Mouse (Mus musculus): ENCODE data around the gene Senp1.

Senp1 gene

DNA sequence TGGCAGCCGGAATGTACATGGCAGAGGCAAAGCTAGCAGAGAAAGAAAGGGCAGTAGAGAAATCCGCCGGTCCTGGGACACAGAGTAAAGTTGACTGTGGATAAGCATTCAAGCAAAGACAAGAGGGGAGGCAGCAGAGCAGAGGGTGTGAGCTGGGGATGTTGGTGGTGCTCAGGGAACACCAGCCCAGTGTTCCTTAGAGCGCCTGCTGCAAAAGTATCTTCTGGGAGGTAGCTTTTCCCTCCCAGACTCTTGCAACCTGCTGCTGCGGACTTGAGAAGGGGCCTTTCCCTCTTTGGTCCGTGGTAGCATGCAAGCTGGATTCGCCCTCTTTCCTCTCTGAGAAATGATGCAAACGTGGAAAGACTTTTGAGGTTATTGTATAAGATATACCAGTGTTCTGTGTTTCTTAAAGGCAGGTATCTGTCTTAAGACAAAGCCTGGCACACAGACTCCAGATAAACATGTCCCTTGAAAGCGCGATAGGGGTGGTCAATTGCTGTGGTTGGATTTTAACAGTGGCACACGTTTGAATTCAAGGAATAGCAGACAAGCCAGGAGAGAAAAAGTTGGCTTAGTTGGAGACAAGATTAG is 14.3 kb upstream of the Senp1 start:
- no peak for DNase-seq (ENCODE audit: low spot score in 2 of 2)

DNA sequence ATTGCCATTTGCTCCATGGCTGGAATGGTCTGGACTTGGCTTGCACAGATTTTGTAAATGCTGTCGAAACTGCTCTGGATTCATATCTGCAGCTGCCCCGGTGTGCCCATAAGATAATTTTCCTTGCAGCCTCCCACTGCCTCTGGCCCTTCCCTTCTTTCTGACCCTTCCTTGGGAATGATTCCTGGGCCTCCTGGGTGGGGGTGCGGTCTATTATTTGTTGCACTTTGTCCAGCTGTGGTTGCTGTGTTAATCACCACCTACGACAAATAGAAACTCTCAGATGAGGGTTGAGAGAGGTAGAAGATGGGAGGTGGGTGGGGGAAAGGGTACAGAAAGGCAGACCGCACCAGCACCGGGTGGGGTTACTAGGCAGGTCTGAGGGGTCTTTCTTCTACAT is 13.7 kb upstream of the Senp1 start:
- DNase-seq (ENCODE audit: low spot score in 2 of 2) = no peak

- DNase-seq (ENCODE audit: low spot score in 2 of 2) = no peak
Measured at GRCm38 (mm10) chr15:98106506-98106905, 13.0 kb upstream of the Senp1 start.

DNA sequence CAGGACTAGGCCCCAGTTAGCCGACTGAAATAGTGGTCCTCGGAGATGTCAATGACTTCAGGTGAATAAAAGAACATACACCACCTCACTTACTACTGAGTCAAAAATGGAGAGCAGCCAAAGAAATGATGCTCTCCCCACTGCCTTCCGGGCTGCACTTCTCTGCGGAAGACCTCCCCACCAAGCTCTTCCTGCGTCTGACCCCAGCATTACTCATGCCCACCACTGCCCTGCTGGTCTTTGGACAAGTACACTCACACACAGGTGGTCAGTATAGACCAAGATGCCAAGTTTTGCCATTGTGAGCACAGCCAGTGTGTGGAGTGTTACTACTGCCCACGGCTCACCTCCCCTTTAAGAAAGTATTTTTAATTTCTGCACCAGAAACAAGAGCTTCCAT is 8.9 kb upstream of the Senp1 start:
- no peak for DNase-seq (ENCODE audit: low spot score in 2 of 2)

DNA sequence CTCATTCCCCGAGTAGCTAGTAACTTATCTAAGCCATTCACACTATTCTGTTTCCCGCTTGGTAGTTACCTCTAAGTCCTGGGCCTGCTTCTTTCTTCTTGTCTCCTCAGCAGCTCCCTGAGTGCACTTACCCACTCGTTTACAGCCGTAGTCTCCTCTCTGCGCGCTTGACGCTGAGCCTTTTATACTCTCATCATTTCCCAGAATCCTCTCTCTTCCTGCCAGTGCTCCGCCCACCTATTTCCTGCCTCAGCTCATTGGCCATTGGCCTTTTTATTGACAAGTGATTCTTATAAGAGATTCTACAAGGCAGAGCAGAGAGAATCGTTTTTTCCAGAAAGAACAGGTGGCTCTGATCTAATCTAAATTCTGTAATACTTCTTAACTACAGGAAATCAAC is 5.0 kb upstream of the Senp1 start:
- DNase-seq (ENCODE audit: low spot score in 2 of 2) = no peak

DNA sequence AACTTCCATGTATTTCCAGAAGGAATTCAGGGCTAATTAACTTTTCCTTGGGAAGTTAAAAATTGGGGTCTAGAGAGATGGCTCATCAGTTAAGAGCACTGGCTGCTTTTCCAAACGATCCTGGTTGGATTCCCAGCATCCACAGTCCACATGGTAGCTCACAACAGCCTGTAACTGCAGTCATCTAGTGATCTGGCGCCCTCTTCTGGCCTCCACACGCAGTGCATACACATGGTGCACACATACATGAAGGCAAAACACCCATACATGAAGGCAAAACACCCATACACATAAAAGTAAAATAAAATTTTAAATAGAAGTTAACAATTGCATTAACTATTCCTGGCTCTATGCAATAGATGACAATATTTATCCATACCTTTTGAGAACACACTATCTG is 3.4 kb upstream of the Senp1 start:
- no peak for DNase-seq (ENCODE audit: low spot score in 2 of 2)

GRCm38 (mm10) chr15:98094905-98095304 is 1.4 kb upstream of the Senp1 start:
- DNase-seq (ENCODE audit: low spot score in 2 of 2) = no peak

DNA sequence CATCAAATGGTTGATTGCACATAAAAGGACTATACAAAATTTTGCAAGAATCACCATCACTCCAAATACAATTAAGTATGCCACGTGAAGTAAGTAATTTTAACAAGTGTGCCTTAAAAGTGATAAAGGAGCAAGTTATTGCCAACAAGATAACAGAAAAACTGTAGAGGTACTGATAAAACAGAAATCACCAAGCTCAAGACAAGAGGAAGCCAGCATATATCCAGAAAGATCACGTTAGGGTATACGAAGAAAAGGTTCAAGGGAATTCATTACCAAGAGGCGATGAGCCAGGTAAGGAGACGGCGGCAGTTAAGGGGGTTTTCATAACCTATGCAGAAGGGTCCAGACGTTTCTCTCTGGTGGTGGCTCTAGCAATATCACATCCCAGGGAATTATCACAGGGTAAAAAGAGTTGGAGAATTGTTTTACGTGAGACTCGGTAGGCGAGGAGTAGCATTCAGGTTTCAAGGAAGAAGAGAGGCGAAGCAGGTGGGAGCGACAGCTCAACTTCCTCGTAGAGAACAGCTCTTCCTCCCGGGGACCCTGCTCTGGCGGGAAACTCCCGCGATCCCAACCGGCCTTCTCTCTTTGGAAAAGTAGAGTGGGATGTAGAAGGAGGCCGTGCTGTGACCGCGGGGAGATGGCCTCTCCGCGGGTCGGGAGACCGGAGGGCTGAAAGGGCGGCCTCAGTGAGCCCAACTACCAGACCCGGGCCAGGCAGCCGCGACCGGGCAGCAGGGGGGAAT is 998 bp downstream of the Senp1 start, which contains the start of gene Pfkm:
Gene Pfkm, plus strand, starts transcription at position 218 of the 749 bp plus-strand sequence.
- DNase-seq (ENCODE audit: low spot score in 2 of 2) = no peak

GRCm38 (mm10) chr15:98091841-98092240 is 1.7 kb downstream of the Senp1 start:
- DNase-seq (ENCODE audit: low spot score in 2 of 2) = no peak

DNA sequence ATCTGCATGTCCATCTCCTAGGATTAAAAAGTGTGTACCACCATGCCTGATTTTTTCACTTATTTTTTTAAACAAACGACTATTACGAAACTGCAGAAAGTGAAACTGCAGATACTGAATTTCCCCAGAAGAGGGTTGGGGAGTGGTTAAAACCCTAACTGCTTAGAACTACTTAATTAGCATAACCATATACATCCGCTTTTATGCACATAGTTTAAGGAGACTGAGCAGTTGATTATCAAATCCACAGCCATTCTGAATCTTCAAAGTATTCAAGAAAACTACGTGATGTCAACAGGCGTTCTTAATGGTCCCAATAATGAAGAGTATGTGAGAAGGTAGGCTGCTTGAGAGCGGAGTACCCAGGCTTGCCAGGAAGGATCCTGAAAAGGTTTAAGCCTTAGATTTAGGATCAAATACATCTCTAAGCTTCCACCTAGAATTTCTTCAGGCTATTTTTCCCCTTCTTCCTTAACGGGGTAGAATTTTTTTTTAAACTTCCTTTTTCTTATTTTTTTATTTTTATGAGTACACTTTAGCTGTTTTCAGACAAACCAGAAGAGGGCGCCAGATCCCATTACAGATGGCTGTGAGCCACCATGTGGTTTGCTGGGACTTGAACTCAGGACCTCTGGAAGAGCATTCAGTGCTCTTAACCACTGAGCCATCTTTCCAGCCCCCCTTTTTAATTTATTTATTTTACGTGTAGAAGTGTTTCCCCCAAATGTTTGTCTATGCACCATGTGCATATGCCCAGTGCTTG is 3.9 kb downstream of the Senp1 start:
- DNase-seq (ENCODE audit: low spot score in 2 of 2) = no peak

DNA sequence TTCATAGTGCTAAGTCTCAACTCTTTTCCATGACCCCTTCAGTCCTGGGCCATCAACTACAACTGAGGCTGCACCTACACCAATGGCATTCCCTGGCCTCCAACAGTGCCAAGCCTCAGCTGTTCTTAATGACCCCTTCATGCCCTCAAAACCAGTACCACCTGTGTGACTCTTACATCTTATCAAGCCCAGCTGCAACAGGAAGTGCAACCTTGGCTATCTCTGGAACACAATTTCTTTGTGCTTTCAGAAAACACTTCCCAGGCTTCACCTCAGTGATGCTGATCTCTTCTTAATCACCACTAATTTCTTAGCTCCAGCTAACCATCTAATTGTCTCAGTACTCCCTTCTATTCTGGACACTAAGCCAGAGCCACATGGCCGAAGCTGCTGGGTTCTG is 4.7 kb downstream of the Senp1 start:
- DNase-seq (ENCODE audit: low spot score in 2 of 2) = no peak

DNA sequence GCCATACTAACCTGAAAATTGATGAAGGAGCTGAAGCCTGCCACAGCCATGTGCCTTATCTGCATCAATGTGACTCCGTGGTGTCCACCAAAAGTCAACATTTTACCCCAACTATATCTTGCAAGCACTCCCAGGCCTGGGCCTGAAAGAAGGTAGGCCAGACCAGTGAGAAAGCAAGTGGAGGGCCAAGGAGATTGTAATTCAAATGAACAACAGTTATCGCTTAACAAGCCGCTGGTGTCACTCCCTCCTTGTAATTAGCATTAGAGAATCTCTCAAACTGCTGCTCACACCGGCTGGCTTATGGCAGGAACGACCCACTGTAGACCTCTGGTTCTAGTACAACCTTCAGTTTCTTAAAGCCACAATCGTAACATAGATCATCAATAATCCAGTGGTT is 16.6 kb downstream of the Senp1 start:
- no peak for DNase-seq (ENCODE audit: low spot score in 2 of 2)

- DNase-seq (ENCODE audit: low spot score in 2 of 2) = no peak
Measured at GRCm38 (mm10) chr15:98075034-98075433, 18.5 kb downstream of the Senp1 start.

GRCm38 (mm10) chr15:98074521-98074920 is 19.0 kb downstream of the Senp1 start:
- no peak for DNase-seq (ENCODE audit: low spot score in 2 of 2)

DNA sequence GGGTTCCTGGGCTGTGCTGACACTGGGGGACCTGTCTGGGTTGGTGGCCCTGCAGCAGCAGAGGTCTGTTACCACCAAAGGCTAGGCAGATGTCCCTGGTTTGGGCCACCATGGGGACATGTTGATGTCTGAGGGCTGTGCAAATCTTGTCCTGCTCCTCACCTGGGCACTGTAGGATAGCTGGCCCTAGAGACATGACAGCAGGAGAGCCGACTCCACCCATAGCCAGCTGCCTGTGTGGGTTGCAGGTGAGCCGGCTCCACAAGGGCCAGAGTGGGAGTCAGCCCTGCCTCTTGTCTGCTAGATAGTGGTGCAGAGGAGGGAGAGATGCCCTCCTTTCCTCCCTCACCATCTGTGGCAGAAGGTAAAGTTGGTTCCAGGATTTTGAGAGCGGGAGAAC is 23.2 kb downstream of the Senp1 start:
- no peak for DNase-seq (ENCODE audit: low spot score in 2 of 2)

DNA sequence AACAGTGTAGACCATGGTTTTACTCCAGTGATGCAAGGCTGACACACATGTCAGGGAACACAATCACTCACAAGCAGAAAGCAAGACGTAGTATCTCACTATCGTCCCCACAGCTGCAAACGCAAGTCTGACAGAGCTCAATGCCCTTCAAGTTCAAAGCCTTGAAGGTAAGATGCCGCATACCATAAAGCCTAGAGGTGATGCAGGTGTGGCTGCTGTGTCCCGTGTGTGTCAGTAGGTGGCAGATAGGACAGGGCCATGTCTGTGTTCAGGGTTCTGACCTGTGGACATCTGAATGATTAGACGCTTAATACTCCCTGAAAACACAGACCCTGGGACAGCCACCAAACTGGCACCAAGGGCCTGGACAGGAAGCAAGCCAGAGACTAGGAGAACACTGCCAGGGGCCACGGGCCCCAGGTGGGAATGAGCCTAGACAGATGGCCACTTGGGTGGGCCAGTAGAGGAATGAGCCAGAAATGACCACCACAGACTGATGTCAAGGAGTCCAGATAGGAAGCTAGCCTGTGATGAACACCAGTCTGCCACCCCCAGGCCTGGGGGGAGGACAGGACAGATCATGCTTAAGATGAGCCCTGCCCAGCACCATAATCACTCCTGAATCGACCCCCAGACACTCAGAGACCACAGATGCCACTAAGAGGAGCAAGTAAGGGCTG is 23.8 kb downstream of the Senp1 start:
- DNase-seq (ENCODE audit: low spot score in 2 of 2) = no peak

GRCm38 (mm10) chr15:98068506-98068905 is 25.0 kb downstream of the Senp1 start:
- DNase-seq (ENCODE audit: low spot score in 2 of 2) = no peak

- no peak for DNase-seq (ENCODE audit: low spot score in 2 of 2)
Measured at GRCm38 (mm10) chr15:98067492-98067891, 26.1 kb downstream of the Senp1 start.

DNA sequence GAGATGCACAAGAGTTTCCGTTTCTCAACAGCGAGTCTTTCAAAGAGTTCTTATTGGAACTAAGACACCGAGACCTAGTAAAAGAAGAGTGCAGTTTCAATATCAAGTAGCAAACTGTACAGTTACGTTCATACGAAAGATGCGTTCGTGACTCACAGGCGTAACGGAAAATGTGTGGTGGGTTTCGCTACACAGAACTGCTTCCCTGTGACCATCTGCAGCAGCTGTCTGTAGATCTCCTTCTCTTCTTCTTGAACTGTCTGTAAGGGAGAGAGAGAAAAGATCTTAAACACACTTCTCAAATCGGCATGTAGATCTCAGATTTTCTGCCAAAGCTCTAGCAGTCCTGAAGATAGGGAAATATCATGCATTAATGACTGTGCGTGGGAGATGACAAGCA is 26.9 kb downstream of the Senp1 start:
- no peak for DNase-seq (ENCODE audit: low spot score in 2 of 2)

DNA sequence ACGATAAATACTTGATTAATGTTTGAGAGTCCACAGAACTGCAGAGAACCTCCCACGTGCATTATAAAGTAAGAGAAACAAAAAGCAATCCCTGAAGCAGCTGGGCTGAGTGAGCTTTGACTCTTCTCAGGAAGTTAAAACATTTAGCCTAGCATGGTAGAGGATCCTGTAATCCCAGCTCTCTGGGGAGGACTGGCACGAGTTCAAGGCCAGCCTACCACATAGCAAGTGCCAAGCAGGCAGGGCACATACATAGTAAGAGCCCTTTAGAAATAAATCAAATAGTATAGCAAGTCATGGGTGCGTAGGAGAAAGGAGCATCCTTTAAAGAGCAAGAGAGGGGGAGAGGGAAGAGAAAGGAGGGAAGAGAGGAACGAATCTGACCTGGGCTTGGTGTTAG is 27.7 kb downstream of the Senp1 start:
- no peak for DNase-seq (ENCODE audit: low spot score in 2 of 2)

- DNase-seq (ENCODE audit: low spot score in 2 of 2) = no peak
Measured at GRCm38 (mm10) chr15:98055246-98055645, 38.3 kb downstream of the Senp1 start.

DNA sequence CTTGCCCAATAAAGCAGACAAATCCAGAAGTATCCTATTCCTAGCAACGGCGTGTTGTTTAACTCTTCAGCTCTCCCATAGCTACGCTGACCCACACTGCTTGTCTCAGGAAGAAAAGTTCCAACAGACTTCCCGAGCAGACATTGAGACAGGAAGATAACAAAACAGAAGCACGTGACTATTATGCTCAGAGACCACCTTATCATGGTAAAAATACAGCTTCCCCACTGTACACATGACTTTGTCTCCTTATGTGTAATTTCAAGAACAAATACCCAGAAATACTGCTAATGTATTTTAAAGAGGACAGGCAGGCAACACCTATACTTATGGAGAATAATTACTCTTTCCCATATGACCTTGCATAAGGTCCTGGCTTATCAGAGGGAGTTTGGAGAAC is 41.9 kb downstream of the Senp1 start:
- DNase-seq (ENCODE audit: low spot score in 2 of 2) = no peak

All from right cerebral cortex, postnatal 10 days (tissue).